Mouse (Mus musculus) G1E (cell line): ENCODE results near the gene Olfr980. TPM values are rescaled to one million over a fixed set of nuclear protein-coding genes. Genes with fewer than 3 reads are reported as not detected.
"Not testable (repeated sequence)": the region's sequence is repeated elsewhere in the genome, so short reads cannot be mapped to it uniquely, and the experiment has no call there.

Experiments
- ATAC-seq: 2 replicates; pipeline ENCODE4 v1.8.0; 2016; ENCODE audit warnings: mild to moderate bottlenecking; ENCODE audit not compliant: insufficient number of reproducible peaks, poor library complexity, low FRiP score, severe bottlenecking; ENCODE audit errors: extremely low read depth
- DNase-seq: peaks from one replicate; pipeline ENCODE4 v3.0.0; 2012; ENCODE audit warnings: low spot score
- H3K27me3 ChIP-seq: 2 replicates; pipeline ENCODE4 v1.6.1; 2012; ENCODE audit warnings: mild to moderate bottlenecking, low read length, inconsistent platforms; ENCODE audit not compliant: insufficient read depth
- H3K36me3 ChIP-seq: replicated peaks from 2 replicates; pipeline ENCODE3; 2012; ENCODE audit warnings: mild to moderate bottlenecking, inconsistent platforms
- H3K4me1 ChIP-seq: 2 replicates; pipeline ENCODE4 v1.6.1; 2012; ENCODE audit warnings: low read depth, low read length, inconsistent platforms, mixed read lengths; ENCODE audit not compliant: insufficient read depth
- H3K4me3 ChIP-seq: 2 replicates; pipeline ENCODE4 v1.5.1; 2012; ENCODE audit warnings: low read depth, mild to moderate bottlenecking, inconsistent platforms, low read length, moderate library complexity, mixed read lengths
- H3K9me3 ChIP-seq: replicated peaks from 2 replicates; pipeline ENCODE4 v1.6.1; 2012; ENCODE audit warnings: inconsistent platforms
- CTCF ChIP-seq: IDR thresholded peaks from 2 replicates; pipeline ENCODE4 v1.5.1; 2012; ENCODE audit warnings: low read depth, low read length, inconsistent platforms, mixed read lengths
- GATA1 ChIP-seq: IDR thresholded peaks from 2 replicates; pipeline ENCODE4 v1.6.1; 2012; ENCODE audit warnings: borderline replicate concordance, low read length, inconsistent platforms, mixed read lengths
- GATA2 ChIP-seq: IDR thresholded peaks from 2 replicates; pipeline ENCODE4 v1.6.1; 2012; ENCODE audit warnings: low read depth, low read length, inconsistent platforms, borderline replicate concordance
- POLR2AphosphoS5 ChIP-seq: IDR thresholded peaks from 2 replicates; pipeline ENCODE4 v1.6.1; 2012; ENCODE audit warnings: low read depth, low read length, inconsistent platforms; ENCODE audit not compliant: insufficient replicate concordance
- TAL1 ChIP-seq: conservative IDR thresholded peaks from 2 replicates; pipeline ENCODE4 v1.6.1; 2012; ENCODE audit warnings: low read depth, low read length, inconsistent platforms, mixed read lengths
- polyA plus RNA-seq: library from polyadenylated mRNA; stranded (reverse); fragments of >175 nt; gene quantifications from 2 replicates; pipeline ENCODE4 v1.2.3, GENCODE M21; 2012
- total RNA-seq, 2 experiments: library from RNA; stranded (forward) in 1 of 2; stranded (reverse) in 1 of 2; fragments of 200-1000 nt in 1 of 2; fragments of >200 nt in 1 of 2; fragmentation: Nextera tagmentation in 1 of 2; gene quantifications; 2 replicates each; pipeline ENCODE4 v1.2.3; 2014 to 2017

Gene Olfr980
- total RNA-seq (2014; fragmentation: Nextera tagmentation) = not detected in 2 replicates
- 0.06 and 0.22 TPM in 2 replicates for total RNA-seq (2017)
- not detected in 2 replicates for polyA plus RNA-seq

DNA sequence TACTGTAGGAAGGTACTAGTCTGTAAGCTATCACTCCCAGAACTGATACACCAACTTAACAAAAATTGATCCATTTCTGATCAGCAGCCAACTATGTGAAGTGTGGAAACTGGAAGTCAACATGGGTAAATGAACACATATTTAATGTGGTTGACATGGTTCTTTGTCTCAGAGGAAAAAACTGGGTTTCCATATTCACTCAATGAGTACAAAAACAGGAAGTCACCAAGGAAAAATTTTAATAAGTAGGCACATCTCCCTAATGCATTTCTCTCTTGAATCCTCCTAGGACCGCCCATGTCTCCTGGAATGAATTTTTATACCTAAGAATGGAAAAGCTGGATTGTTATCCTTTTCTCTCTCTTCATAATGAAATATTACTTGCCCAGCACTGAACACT, at the start of gene Olfr980:
Gene Olfr980, minus strand, starts transcription at position 101 of the 400 bp plus-strand sequence.
- H3K36me3 ChIP-seq = no peaks in the 10 kb centered on the region
- no peak within 1 kb of the TSS for H3K4me3 ChIP-seq
- DNase-seq (no peak), ATAC-seq (no peak)
- H3K9me3 ChIP-seq = no peaks in the 10 kb centered on the region; the same call in 1 of the 2 replicates
- H3K27me3 ChIP-seq = no peaks in the 10 kb centered on the region
- H3K4me1 ChIP-seq = no peaks in the 10 kb centered on the region
- TF ChIP-seq POLR2AphosphoS5 (no peak), CTCF (no peak), TAL1 (no peak), GATA1 (no peak), GATA2 (no peak)

GRCm38 (mm10) chr9:40050138-40050537, 40.8 kb upstream of the Olfr980 start:
- Histone ChIP-seq H3K9me3 (no peaks in the 10 kb centered on the region), H3K4me1 (no peaks in the 10 kb centered on the region), H3K36me3 (no peaks in the 10 kb centered on the region), H3K4me3 (no peak overlapping the region), H3K27me3 (no peaks in the 10 kb centered on the region)
- no peak for ATAC-seq
- TF ChIP-seq CTCF = no peak
- TF ChIP-seq GATA1 = no peak
- no peak for TF ChIP-seq TAL1
- no peak for TF ChIP-seq POLR2AphosphoS5
- DNase-seq = no peak

DNA sequence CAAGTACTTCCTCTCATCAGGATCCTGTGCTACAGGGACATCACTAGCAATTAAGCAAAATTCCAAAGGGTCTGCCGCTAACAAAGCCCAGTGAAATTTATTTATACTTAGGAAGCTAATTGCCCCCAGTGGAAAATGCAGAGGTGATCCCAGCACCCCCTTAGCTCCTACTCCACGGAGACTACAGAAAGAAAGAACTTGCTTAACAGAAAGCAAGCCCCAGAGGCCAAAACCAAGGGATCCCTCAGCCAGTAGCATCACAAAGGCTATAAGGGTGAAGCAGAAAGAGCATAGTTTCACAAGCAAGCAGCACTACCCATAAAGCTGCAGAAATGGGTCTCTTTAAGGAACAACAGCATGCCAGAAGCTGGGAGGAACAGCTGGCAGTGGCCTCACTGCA, 11.8 kb upstream of the Olfr980 start, which contains the start of gene Olfr981:
Gene Olfr981, plus strand, starts transcription at position 301 of the 400 bp plus-strand sequence.
- Histone ChIP-seq H3K27me3 (no peaks in the 10 kb centered on the region), H3K4me3 (no peak within 1 kb of the TSS), H3K9me3 (peaks cover 4% of the 10 kb centered on the region; the same call in 1 of the 2 replicates), H3K4me1 (no peaks in the 10 kb centered on the region), H3K36me3 (no peaks in the 10 kb centered on the region)
- TF ChIP-seq GATA2 = no peak
- TF ChIP-seq GATA1 = no peak
- TF ChIP-seq TAL1 = no peak
- no peak for ATAC-seq
- DNase-seq = no peak

DNA sequence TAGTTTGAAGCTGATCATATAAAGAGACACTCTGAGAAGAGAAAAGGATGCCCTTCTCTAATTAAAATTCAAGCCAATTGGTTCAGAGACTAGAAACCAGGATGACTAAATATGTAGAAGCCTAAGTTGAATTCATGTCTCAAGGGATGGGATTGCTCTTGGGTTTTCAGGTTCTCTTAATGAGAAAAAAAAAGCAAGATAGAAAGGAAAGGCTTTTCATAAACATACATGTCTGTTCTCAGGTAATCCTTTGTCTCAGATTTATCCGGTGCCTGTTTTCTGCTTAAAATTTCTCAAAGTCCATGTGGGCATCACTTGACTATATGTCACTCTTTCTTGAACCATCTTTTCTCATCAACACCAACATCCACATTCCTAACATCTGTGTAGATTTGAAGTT, 6.0 kb downstream of the Olfr980 start, which contains the start of gene Olfr979:
Gene Olfr979, minus strand, starts transcription at position 101 of the 400 bp plus-strand sequence.
- no peak for ATAC-seq
- Histone ChIP-seq H3K27me3 (no peaks in the 10 kb centered on the region), H3K4me3 (no peak within 1 kb of the TSS), H3K4me1 (no peaks in the 10 kb centered on the region), H3K36me3 (no peaks in the 10 kb centered on the region), H3K9me3 (no peaks in the 10 kb centered on the region)
- no peak for TF ChIP-seq GATA2
- no peak for TF ChIP-seq POLR2AphosphoS5
- no peak for TF ChIP-seq TAL1
- no peak for TF ChIP-seq GATA1
- no peak for TF ChIP-seq CTCF
- no peak for DNase-seq

GRCm38 (mm10) chr9:39991813-39992212, 17.6 kb downstream of the Olfr980 start, which contains the start of gene Olfr978:
Olfr978 (plus strand) TSS chr9:39992113.
- H3K27me3 ChIP-seq = no peaks in the 10 kb centered on the region
- DNase-seq (no peak), ATAC-seq (no peak)
- no peaks in the 10 kb centered on the region for H3K4me1 ChIP-seq
- H3K9me3 ChIP-seq = no peaks in the 10 kb centered on the region
- TF ChIP-seq CTCF = no peak
- no peak for TF ChIP-seq GATA2
- no peak for TF ChIP-seq TAL1
- no peak for TF ChIP-seq POLR2AphosphoS5
- no peak for TF ChIP-seq GATA1
- no peak within 1 kb of the TSS for H3K4me3 ChIP-seq
- no peaks in the 10 kb centered on the region for H3K36me3 ChIP-seq

GRCm38 (mm10) chr9:39976581-39977145, 32.7 kb downstream of the Olfr980 start:
- not testable (repeated sequence) for H3K36me3 ChIP-seq, H3K4me1 ChIP-seq, ATAC-seq, H3K9me3 ChIP-seq, H3K27me3 ChIP-seq, DNase-seq, H3K4me3 ChIP-seq

- H3K36me3 ChIP-seq, ATAC-seq, H3K4me1 ChIP-seq, H3K27me3 ChIP-seq, H3K4me3 ChIP-seq, DNase-seq, H3K9me3 ChIP-seq: not testable (repeated sequence)
Measured at GRCm38 (mm10) chr9:39961033-39961432, 48.3 kb downstream of the Olfr980 start, which contains the start of gene Olfr976. Olfr976 (minus strand) TSS chr9:39961133.

Other genes with a start within 250 kb of the Olfr980 start
- gene Olfr968, start 226.3 kb downstream of the Olfr980 start, total RNA-seq (2014; fragmentation: Nextera tagmentation) = not detected in 2 replicates
- 0.06 and 0.11 TPM in 2 replicates for gene Olfr968, start 226.3 kb downstream of the Olfr980 start, total RNA-seq (2017)
- gene Olfr968, start 226.3 kb downstream of the Olfr980 start, polyA plus RNA-seq = not detected in 2 replicates
- not detected in 2 replicates for gene Olfr969, start 218.6 kb downstream of the Olfr980 start, total RNA-seq (2014; fragmentation: Nextera tagmentation)
- gene Olfr969, start 218.6 kb downstream of the Olfr980 start, total RNA-seq (2017) = not detected in 2 replicates
- not detected in 2 replicates for gene Olfr969, start 218.6 kb downstream of the Olfr980 start, polyA plus RNA-seq
- not detected in 2 replicates for gene Olfr970, start 200.7 kb downstream of the Olfr980 start, total RNA-seq (2014; fragmentation: Nextera tagmentation)
- 0.33 TPM in 1 of 2 replicates, not detected in the other for gene Olfr970, start 200.7 kb downstream of the Olfr980 start, total RNA-seq (2017)
- not detected in 2 replicates for gene Olfr970, start 200.7 kb downstream of the Olfr980 start, polyA plus RNA-seq
- gene Olfr971, start 172.7 kb downstream of the Olfr980 start, total RNA-seq (2014; fragmentation: Nextera tagmentation) = not detected in 2 replicates
- gene Olfr971, start 172.7 kb downstream of the Olfr980 start, total RNA-seq (2017) = not detected in 2 replicates
- gene Olfr971, start 172.7 kb downstream of the Olfr980 start, polyA plus RNA-seq = not detected in 2 replicates
- not detected in 2 replicates for gene Olfr972, start 143.2 kb downstream of the Olfr980 start, total RNA-seq (2014; fragmentation: Nextera tagmentation)
- gene Olfr972, start 143.2 kb downstream of the Olfr980 start, total RNA-seq (2017) = 0.44 TPM in 1 of 2 replicates, not detected in the other
- gene Olfr972, start 143.2 kb downstream of the Olfr980 start, polyA plus RNA-seq = not detected in 2 replicates
- gene Olfr229, start 102.2 kb downstream of the Olfr980 start, total RNA-seq (2014; fragmentation: Nextera tagmentation) = not detected in 2 replicates
- 0.16 TPM in 1 of 2 replicates, not detected in the other for gene Olfr229, start 102.2 kb downstream of the Olfr980 start, total RNA-seq (2017)
- gene Olfr229, start 102.2 kb downstream of the Olfr980 start, polyA plus RNA-seq = not detected in 2 replicates
- gene Olfr974, start 72.1 kb downstream of the Olfr980 start, total RNA-seq (2014; fragmentation: Nextera tagmentation) = not detected in 2 replicates
- gene Olfr974, start 72.1 kb downstream of the Olfr980 start, total RNA-seq (2017) = not detected in 2 replicates
- gene Olfr974, start 72.1 kb downstream of the Olfr980 start, polyA plus RNA-seq = not detected in 2 replicates
- gene Olfr975, start 57.5 kb downstream of the Olfr980 start, total RNA-seq (2014; fragmentation: Nextera tagmentation) = 0.38 TPM in 1 of 2 replicates, not detected in the other
- gene Olfr975, start 57.5 kb downstream of the Olfr980 start, total RNA-seq (2017) = 0.22 and 0.29 TPM in 2 replicates
- not detected in 2 replicates for gene Olfr975, start 57.5 kb downstream of the Olfr980 start, polyA plus RNA-seq
- not detected in 2 replicates for gene Olfr976, start 48.4 kb downstream of the Olfr980 start, total RNA-seq (2014; fragmentation: Nextera tagmentation)
- not detected in 2 replicates for gene Olfr976, start 48.4 kb downstream of the Olfr980 start, total RNA-seq (2017)
- not detected in 2 replicates for gene Olfr976, start 48.4 kb downstream of the Olfr980 start, polyA plus RNA-seq
- not detected in 2 replicates for gene Olfr978, start 17.5 kb downstream of the Olfr980 start, total RNA-seq (2014; fragmentation: Nextera tagmentation)
- 0.05 and 0.23 TPM in 2 replicates for gene Olfr978, start 17.5 kb downstream of the Olfr980 start, total RNA-seq (2017)
- not detected in 2 replicates for gene Olfr978, start 17.5 kb downstream of the Olfr980 start, polyA plus RNA-seq
- not detected in 2 replicates for gene Olfr979, start 6.1 kb downstream of the Olfr980 start, total RNA-seq (2014; fragmentation: Nextera tagmentation)
- gene Olfr979, start 6.1 kb downstream of the Olfr980 start, total RNA-seq (2017) = 0.16 TPM in 1 of 2 replicates, not detected in the other
- not detected in 2 replicates for gene Olfr979, start 6.1 kb downstream of the Olfr980 start, polyA plus RNA-seq
- gene Olfr981, start 11.9 kb upstream of the Olfr980 start, total RNA-seq (2014; fragmentation: Nextera tagmentation) = not detected in 2 replicates
- gene Olfr981, start 11.9 kb upstream of the Olfr980 start, total RNA-seq (2017) = 0.17 and 0.27 TPM in 2 replicates
- not detected in 2 replicates for gene Olfr981, start 11.9 kb upstream of the Olfr980 start, polyA plus RNA-seq
- not detected in 2 replicates for gene Olfr982, start 64.2 kb upstream of the Olfr980 start, total RNA-seq (2014; fragmentation: Nextera tagmentation)
- under 0.01 and 0.11 TPM in 2 replicates for gene Olfr982, start 64.2 kb upstream of the Olfr980 start, total RNA-seq (2017)
- gene Olfr982, start 64.2 kb upstream of the Olfr980 start, polyA plus RNA-seq = not detected in 2 replicates
- gene Olfr983, start 84.0 kb upstream of the Olfr980 start, total RNA-seq (2014; fragmentation: Nextera tagmentation) = not detected in 2 replicates
- gene Olfr983, start 84.0 kb upstream of the Olfr980 start, total RNA-seq (2017) = 0.05 TPM in 1 of 2 replicates, not detected in the other
- not detected in 2 replicates for gene Olfr983, start 84.0 kb upstream of the Olfr980 start, polyA plus RNA-seq
- not detected in 2 replicates for gene Olfr984, start 104.6 kb upstream of the Olfr980 start, total RNA-seq (2014; fragmentation: Nextera tagmentation)
- 0.11 and 0.23 TPM in 2 replicates for gene Olfr984, start 104.6 kb upstream of the Olfr980 start, total RNA-seq (2017)
- not detected in 2 replicates for gene Olfr984, start 104.6 kb upstream of the Olfr980 start, polyA plus RNA-seq
- not detected in 2 replicates for gene Olfr985, start 120.6 kb upstream of the Olfr980 start, total RNA-seq (2014; fragmentation: Nextera tagmentation)
- gene Olfr985, start 120.6 kb upstream of the Olfr980 start, total RNA-seq (2017) = not detected in 2 replicates
- gene Olfr985, start 120.6 kb upstream of the Olfr980 start, polyA plus RNA-seq = not detected in 2 replicates
- not detected in 2 replicates for gene Tmem225, start 138.5 kb upstream of the Olfr980 start, total RNA-seq (2014; fragmentation: Nextera tagmentation)
- gene Tmem225, start 138.5 kb upstream of the Olfr980 start, total RNA-seq (2017) = 0.11 and 0.12 TPM in 2 replicates
- not detected in 2 replicates for gene Tmem225, start 138.5 kb upstream of the Olfr980 start, polyA plus RNA-seq
- gene Olfr986, start 171.3 kb upstream of the Olfr980 start, total RNA-seq (2014; fragmentation: Nextera tagmentation) = not detected in 2 replicates
- gene Olfr986, start 171.3 kb upstream of the Olfr980 start, total RNA-seq (2017) = 0.27 TPM in 1 of 2 replicates, not detected in the other
- not detected in 2 replicates for gene Olfr986, start 171.3 kb upstream of the Olfr980 start, polyA plus RNA-seq
- 1.7 and 2.9 TPM in 2 replicates for gene Zfp202, start 182.7 kb upstream of the Olfr980 start, total RNA-seq (2014; fragmentation: Nextera tagmentation)
- 1.8 and 1.9 TPM in 2 replicates for gene Zfp202, start 182.7 kb upstream of the Olfr980 start, total RNA-seq (2017)
- 0.67 and 0.85 TPM in 2 replicates for gene Zfp202, start 182.7 kb upstream of the Olfr980 start, polyA plus RNA-seq